Mouse (Mus musculus) thymus, adult 2 months (tissue): ENCODE results near the gene Htra1. TPM values are rescaled to one million over a fixed set of nuclear protein-coding genes. Genes with fewer than 3 reads are reported as not detected.

Experiments
- DNase-seq: peaks from one replicate; pipeline ENCODE4 v3.0.0; 2021
- H3K27ac ChIP-seq: fragments of 200-500 bp; 2 replicates; pipeline ENCODE4 v1.5.1; 2012; ENCODE audit warnings: low read length, control low read depth; ENCODE audit not compliant: control insufficient read depth, insufficient read depth
- H3K27me3 ChIP-seq: fragments of 200-500 bp; 2 replicates; pipeline ENCODE4 v1.6.1; 2012; ENCODE audit warnings: mild to moderate bottlenecking, low read length, moderate library complexity, mixed read lengths; ENCODE audit not compliant: control insufficient read depth, insufficient read depth
- H3K36me3 ChIP-seq: fragments of 200-500 bp; 2 replicates; pipeline ENCODE4 v1.6.1; 2012; ENCODE audit warnings: mild to moderate bottlenecking, low read length, moderate library complexity; ENCODE audit not compliant: control insufficient read depth, insufficient read depth
- H3K4me1 ChIP-seq: fragments of 200-500 bp; replicated peaks from 2 replicates; pipeline ENCODE4 v1.6.1; 2012; ENCODE audit warnings: low read length; ENCODE audit not compliant: control insufficient read depth, insufficient read depth
- H3K4me3 ChIP-seq: fragments of 200-500 bp; 2 replicates; pipeline ENCODE4 v1.5.1; 2012; ENCODE audit warnings: mild to moderate bottlenecking, low read length, control low read depth, moderate library complexity; ENCODE audit not compliant: control insufficient read depth, insufficient read depth
- CTCF ChIP-seq: fragments of 200-500 bp; IDR thresholded peaks from 2 replicates; pipeline ENCODE4 v1.5.1; 2012; ENCODE audit warnings: mild to moderate bottlenecking, control low read depth, low read length, moderate library complexity, borderline replicate concordance; ENCODE audit not compliant: control insufficient read depth, poor library complexity, insufficient read depth; ENCODE audit errors: extremely low read depth
- POLR2A ChIP-seq: fragments of 200-500 bp; IDR thresholded peaks from 2 replicates; pipeline ENCODE4 v1.6.1; 2012; ENCODE audit warnings: mild to moderate bottlenecking, low read length, control low read depth, moderate library complexity; ENCODE audit not compliant: control insufficient read depth, poor library complexity, insufficient read depth; ENCODE audit errors: extremely low read depth
- WGBS: fragments of 180-500 bp; shearing (Covaris S2); methylation state at CpG from one replicate; pipeline ENCODE4 v1.1.7; 2018; 5-methylcytosine and 5-hydroxymethylcytosine counted together
- polyA plus RNA-seq: library from polyadenylated mRNA; depleted of rRNA; stranded (reverse); fragments of >200 nt; gene quantifications from 2 replicates; pipeline ENCODE4 v1.2.3, GENCODE M21; 2012

Gene Htra1
- polyA plus RNA-seq, 1 experiment = 35.8 TPM

DNA sequence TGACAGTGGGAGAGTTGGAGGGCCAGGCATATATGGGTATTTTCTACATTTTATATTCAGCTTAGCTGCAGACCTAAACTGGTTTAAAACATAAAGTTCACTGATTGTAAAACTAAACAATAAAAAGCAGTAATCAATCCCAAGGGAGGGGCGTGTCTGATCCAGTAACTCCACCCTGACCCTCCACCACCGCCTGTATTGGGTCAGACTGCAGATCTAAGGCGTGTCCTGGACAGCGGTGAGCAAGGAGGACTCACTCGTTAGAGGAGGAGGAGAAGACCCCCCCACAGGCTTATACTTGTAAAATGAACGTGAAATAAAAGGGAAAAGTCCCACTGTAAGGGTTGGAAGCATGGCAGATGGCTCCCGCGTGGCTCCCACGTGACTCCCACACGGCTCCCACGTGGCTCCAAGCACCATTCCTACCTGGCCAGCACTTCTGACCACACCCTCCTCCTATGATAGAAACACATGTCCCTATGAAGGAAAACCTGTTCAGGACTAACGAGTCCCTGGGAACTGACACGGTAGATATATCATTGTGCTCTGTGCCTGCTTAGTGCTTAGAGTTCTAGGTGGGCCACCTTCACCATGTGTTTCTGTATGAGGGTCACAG is 55.4 kb downstream of the Htra1 start:
- Histone ChIP-seq H3K27ac (no peak overlapping the region), H3K36me3 (no peaks in the 10 kb centered on the region), H3K4me1 (no peaks in the 10 kb centered on the region), H3K27me3 (no peaks in the 10 kb centered on the region), H3K4me3 (no peak overlapping the region)
- TF ChIP-seq CTCF = no peak
- no peak for TF ChIP-seq POLR2A
- no peak for DNase-seq
- WGBS = 93% methylated on average over 13 of the region's 13 CpGs

DNA sequence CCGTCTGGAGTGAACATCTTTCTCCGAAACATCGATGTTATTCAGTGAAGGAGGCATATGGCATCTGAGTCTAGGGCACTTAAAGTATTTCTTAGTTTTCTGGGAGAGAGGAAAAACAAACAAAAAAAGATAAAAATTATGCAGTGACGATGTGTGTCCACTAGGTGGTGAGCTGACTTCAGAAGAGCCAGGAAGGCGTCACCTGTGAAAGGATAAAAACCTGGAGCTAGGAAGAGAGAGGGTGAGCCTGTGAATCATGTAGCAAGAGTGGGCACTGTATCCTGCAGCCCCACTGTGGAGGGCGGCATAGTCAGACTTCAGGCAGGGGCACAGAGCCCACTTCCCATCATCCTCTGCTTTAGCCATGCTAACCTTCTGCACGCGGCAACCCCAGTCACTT is 58.0 kb downstream of the Htra1 start:
- Histone ChIP-seq H3K27ac (no peak overlapping the region), H3K27me3 (no peaks in the 10 kb centered on the region), H3K36me3 (no peaks in the 10 kb centered on the region), H3K4me3 (no peak overlapping the region), H3K4me1 (no peaks in the 10 kb centered on the region)
- 68% methylated on average over 8 of the region's 8 CpGs for WGBS
- TF ChIP-seq CTCF = no peak
- peak; percentile 24 for DNase-seq

DNA sequence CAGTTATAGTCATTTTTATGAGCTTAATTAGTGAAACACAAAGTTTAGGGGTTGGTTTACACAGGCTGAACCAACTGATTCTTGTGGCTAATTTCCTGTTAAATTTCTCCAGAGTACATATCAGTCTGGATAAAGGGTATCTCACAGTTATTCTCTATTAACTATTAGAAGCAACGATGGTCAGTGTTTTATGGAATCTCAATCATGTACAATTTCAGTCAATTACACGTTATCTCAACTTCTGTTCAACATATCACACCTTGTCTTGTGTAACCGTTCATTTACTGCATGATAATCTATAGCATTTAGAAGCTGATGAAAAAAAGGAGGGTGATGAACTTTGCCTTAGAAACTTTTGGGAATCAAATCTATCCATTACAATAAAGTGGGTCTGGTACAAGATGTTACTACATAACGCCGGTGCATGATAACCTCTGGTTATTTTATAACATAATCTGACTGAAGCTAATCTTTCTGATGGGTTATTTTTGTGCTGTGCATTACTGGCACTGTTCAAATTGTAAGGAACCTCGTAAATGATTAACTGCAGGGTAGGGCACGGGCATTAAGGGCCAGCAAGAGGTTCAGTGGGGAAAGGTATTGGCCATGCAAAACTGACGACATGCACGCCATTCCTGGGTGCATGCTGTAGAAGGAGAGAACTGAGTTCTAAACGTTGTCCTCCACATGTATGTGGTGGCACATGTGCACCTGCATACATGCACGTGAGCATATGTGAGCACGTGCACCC is 66.2 kb downstream of the Htra1 start:
- WGBS = 93% methylated on average over 12 of the region's 12 CpGs
- no peak for DNase-seq
- Histone ChIP-seq H3K27me3 (no peaks in the 10 kb centered on the region), H3K36me3 (no peaks in the 10 kb centered on the region), H3K4me3 (no peak overlapping the region), H3K4me1 (no peaks in the 10 kb centered on the region), H3K27ac (no peak overlapping the region)
- TF ChIP-seq CTCF (no peak), POLR2A (no peak)

- no peaks in the 10 kb centered on the region for H3K27me3 ChIP-seq
- TF ChIP-seq CTCF (no peak), POLR2A (no peak)
- no peak overlapping the region for H3K4me3 ChIP-seq
- H3K27ac ChIP-seq = no peak overlapping the region
- DNase-seq = peak; percentile 64
- H3K36me3 ChIP-seq = no peaks in the 10 kb centered on the region
- H3K4me1 ChIP-seq = no peaks in the 10 kb centered on the region
- 34% methylated on average over 5 of the region's 5 CpGs for WGBS
These were observed 68.2 kb downstream of the Htra1 start for GRCm38 (mm10) chr7:131004071-131004470.

DNA sequence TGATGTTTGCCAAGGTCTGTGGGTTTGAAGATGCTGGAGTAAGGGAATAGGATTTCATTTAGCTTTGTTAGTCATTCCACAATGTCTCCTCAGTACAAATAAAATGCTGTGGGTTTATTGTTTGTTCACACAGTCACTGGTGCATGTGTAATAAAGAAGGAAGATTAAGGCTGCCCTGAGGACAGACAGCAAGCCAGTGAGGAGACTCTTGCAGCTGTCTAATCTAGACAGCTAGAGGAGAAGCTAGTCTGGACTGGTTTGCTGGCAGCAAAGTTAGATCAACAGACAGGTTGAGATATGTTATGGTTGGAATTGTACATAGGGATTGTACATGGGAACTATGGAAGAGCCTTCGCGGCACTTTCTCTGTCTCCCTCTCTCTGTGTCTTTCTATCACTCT is 71.3 kb downstream of the Htra1 start:
- no peaks in the 10 kb centered on the region for H3K36me3 ChIP-seq
- no peaks in the 10 kb centered on the region for H3K27me3 ChIP-seq
- no peak for DNase-seq
- no peaks in the 10 kb centered on the region for H3K4me1 ChIP-seq
- TF ChIP-seq CTCF (no peak), POLR2A (no peak)
- no peak overlapping the region for H3K27ac ChIP-seq
- WGBS = 89% methylated on average over 2 of the region's 2 CpGs
- H3K4me3 ChIP-seq = no peak overlapping the region

DNA sequence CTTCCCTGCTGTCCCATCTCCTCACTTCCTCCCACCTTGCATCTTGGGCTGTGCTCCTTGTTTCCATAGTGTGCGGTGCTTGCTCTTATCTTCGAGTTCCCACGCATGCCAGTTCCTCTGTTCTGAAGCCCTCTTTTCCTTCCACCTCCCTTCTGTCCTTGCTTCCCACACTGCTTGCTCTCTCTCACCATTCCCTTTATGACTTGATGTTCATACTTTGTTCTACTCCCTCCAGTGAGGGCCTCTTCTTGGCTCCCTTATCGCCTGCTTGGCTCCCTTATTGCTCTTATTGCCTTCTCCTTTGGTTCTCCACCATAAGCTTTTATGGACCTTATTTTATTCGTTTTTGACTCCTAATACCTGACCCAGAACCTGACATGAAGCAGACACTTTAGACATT is 73.3 kb downstream of the Htra1 start:
- H3K36me3 ChIP-seq = no peaks in the 10 kb centered on the region
- no peak for TF ChIP-seq POLR2A
- no peak for TF ChIP-seq CTCF
- no peak for DNase-seq
- H3K4me3 ChIP-seq = no peak overlapping the region
- H3K4me1 ChIP-seq = no peaks in the 10 kb centered on the region
- WGBS = 82% methylated on average over 5 of the region's 5 CpGs
- no peaks in the 10 kb centered on the region for H3K27me3 ChIP-seq
- H3K27ac ChIP-seq = no peak overlapping the region

- 90% methylated on average over 1 of the region's 1 CpGs for WGBS
- Histone ChIP-seq H3K4me3 (no peak overlapping the region), H3K4me1 (no peaks in the 10 kb centered on the region), H3K27ac (no peak overlapping the region), H3K36me3 (no peaks in the 10 kb centered on the region), H3K27me3 (no peaks in the 10 kb centered on the region)
- no peak for DNase-seq
- no peak for TF ChIP-seq CTCF
- no peak for TF ChIP-seq POLR2A
These were observed 76.0 kb downstream of the Htra1 start for GRCm38 (mm10) chr7:131011901-131012300.
